Mouse (Mus musculus): ENCODE measurements at regions not wholly inside any gene's neighbourhood (a gene's known extent, or its start where the extent isn't known, plus 50 kb on each side); places are given as distances from the start of the nearest gene placed in this dataset.

DNA sequence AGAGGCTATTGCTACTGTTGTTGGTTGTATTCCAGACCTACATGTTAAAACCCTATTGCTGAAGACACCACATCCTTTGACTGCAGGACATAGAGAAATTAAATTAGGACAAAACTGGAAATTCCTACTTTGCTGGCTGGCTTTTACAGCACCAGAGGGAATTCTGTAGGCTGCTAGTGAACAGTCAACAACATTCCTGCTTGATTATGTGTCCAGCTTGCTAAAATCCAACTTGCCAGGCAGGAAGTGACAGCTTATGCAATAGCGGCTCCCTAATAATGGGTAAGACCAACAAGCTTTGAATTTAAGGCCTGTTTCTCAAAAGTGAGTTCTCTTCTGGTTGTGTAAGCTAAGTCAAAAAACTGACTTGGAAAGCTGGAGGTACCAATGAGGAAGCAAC, 437.2 kb upstream of the Klf6 start:
- WGBS = 36% methylated on average over 1 of the region's 1 CpGs
- no peaks in the 10 kb centered on the region for H3K9me3 ChIP-seq (ENCODE audit: control insufficient read depth, low read length)
- no peak overlapping the region for H3K9ac ChIP-seq (ENCODE audit: low read depth, low read length)
- no peak overlapping the region for H3K4me2 ChIP-seq (ENCODE audit: low read depth, low read length)
- no peak for ATAC-seq
- H3K4me1 ChIP-seq (ENCODE audit: control insufficient read depth, insufficient read depth, low read length) = no peaks in the 10 kb centered on the region
- H3K4me3 ChIP-seq (ENCODE audit: low read length) = no peak overlapping the region
- no peak overlapping the region for H3K27ac ChIP-seq (ENCODE audit: low read length)
- H3K36me3 ChIP-seq (ENCODE audit: control insufficient read depth, insufficient read depth, low read length) = no peaks in the 10 kb centered on the region
- no peaks in the 10 kb centered on the region for H3K27me3 ChIP-seq (replicated peaks; ENCODE audit: control insufficient read depth, insufficient read depth, low read length)

DNA sequence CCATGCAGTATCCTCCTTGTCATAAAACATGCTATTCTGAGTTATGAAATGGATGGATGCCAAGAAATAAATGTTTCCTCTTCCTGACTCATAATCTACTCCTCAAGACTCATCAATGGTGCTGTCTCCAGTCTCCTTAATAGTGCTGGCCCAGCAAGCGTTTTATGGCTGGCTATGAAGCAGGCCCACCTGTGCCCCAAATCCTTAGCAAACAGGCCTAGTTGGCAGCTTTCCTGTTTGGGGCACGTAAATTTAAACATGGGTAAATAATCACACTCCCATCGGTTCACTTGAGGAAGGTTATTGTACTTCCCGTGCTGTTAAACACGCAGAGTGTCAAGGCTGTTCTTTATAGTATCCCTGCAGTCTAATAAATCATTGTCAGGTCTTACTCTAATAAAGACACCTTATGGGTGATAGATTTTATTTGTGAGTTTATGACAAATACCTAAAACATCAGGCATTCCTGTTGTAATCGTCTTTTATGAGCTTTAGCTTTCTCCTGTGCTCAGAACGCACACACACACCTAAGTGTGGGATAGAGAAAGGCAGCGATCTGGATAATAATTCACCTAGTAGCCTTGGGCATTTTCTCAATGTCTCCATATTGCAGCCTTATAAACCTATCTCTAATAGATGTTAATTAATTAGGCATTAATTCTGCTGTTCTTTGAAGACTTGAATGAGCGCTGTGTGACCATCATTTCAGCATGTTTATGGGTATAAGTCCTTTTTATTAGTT, 435.6 kb upstream of the Klf6 start:
- Histone ChIP-seq H3K4me1 (ENCODE audit: control insufficient read depth, insufficient read depth, low read length) (no peaks in the 10 kb centered on the region), H3K27me3 (replicated peaks; ENCODE audit: control insufficient read depth, insufficient read depth, low read length) (no peaks in the 10 kb centered on the region), H3K36me3 (ENCODE audit: control insufficient read depth, insufficient read depth, low read length) (no peaks in the 10 kb centered on the region), H3K27ac (ENCODE audit: low read length) (no peak overlapping the region), H3K4me2 (ENCODE audit: low read depth, low read length) (no peak overlapping the region), H3K9me3 (ENCODE audit: control insufficient read depth, low read length) (no peaks in the 10 kb centered on the region), H3K9ac (ENCODE audit: low read depth, low read length) (no peak overlapping the region), H3K4me3 (ENCODE audit: low read length) (no peak overlapping the region)
- 44% methylated on average over 9 of the region's 9 CpGs for WGBS
- ATAC-seq = peak; percentile 81

- ATAC-seq = no peak
- WGBS = 42% methylated on average over 1 of the region's 1 CpGs
- Histone ChIP-seq H3K27me3 (replicated peaks; ENCODE audit: control insufficient read depth, insufficient read depth, low read length) (no peaks in the 10 kb centered on the region), H3K9ac (ENCODE audit: low read depth, low read length) (no peak overlapping the region), H3K4me3 (ENCODE audit: low read length) (no peak overlapping the region), H3K4me1 (ENCODE audit: control insufficient read depth, insufficient read depth, low read length) (no peaks in the 10 kb centered on the region), H3K36me3 (ENCODE audit: control insufficient read depth, insufficient read depth, low read length) (no peaks in the 10 kb centered on the region), H3K4me2 (ENCODE audit: low read depth, low read length) (no peak overlapping the region), H3K9me3 (ENCODE audit: control insufficient read depth, low read length) (no peaks in the 10 kb centered on the region), H3K27ac (ENCODE audit: low read length) (no peak overlapping the region)
These were observed 427.6 kb upstream of the Klf6 start for GRCm38 (mm10) chr13:5433652-5434051.

- no peak overlapping the region for H3K9ac ChIP-seq (ENCODE audit: low read depth, low read length)
- no peaks in the 10 kb centered on the region for H3K4me1 ChIP-seq (ENCODE audit: control insufficient read depth, insufficient read depth, low read length)
These were observed 426.2 kb upstream of the Klf6 start for GRCm38 (mm10) chr13:5435131-5435530.

DNA sequence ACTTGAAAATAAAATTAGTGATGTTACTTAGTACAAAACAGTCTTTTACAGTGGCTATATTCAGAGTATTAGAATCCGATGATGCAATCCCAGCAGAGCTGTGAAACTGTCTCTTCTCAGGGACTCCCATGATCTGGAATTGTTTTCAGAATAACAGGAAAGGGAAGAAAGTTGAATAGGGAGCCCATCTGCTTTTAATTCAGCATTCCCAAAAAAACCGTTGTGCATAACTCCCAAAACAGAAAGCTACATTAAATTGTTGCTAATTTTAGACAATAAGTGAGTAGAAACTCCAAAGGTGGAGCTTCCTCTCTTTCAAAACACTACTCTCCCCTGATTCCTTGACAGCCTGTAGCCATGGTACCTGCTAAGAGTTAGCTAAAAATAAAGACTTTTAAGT, 425.1 kb upstream of the Klf6 start:
- no peaks in the 10 kb centered on the region for H3K36me3 ChIP-seq (ENCODE audit: control insufficient read depth, insufficient read depth, low read length)
- no peaks in the 10 kb centered on the region for H3K4me1 ChIP-seq (ENCODE audit: control insufficient read depth, insufficient read depth, low read length)
- H3K9ac ChIP-seq (ENCODE audit: low read depth, low read length) = no peak overlapping the region
- ATAC-seq = no peak
- H3K4me2 ChIP-seq (ENCODE audit: low read depth, low read length) = no peak overlapping the region
- H3K27me3 ChIP-seq (replicated peaks; ENCODE audit: control insufficient read depth, insufficient read depth, low read length) = no peaks in the 10 kb centered on the region
- H3K27ac ChIP-seq (ENCODE audit: low read length) = no peak overlapping the region
- H3K9me3 ChIP-seq (ENCODE audit: control insufficient read depth, low read length) = no peaks in the 10 kb centered on the region
- H3K4me3 ChIP-seq (ENCODE audit: low read length) = no peak overlapping the region
- 82% methylated on average over 2 of the region's 2 CpGs for WGBS

More at GRCm38 (mm10) chr13:5435131-5435530, 426.2 kb upstream of the Klf6 start:
- H3K4me3 ChIP-seq (ENCODE audit: low read length) = no peak overlapping the region
- no peak overlapping the region for H3K27ac ChIP-seq (ENCODE audit: low read length)
- no peak overlapping the region for H3K4me2 ChIP-seq (ENCODE audit: low read depth, low read length)
- no peaks in the 10 kb centered on the region for H3K9me3 ChIP-seq (ENCODE audit: control insufficient read depth, low read length)
- no peaks in the 10 kb centered on the region for H3K27me3 ChIP-seq (replicated peaks; ENCODE audit: control insufficient read depth, insufficient read depth, low read length)
- no peaks in the 10 kb centered on the region for H3K36me3 ChIP-seq (ENCODE audit: control insufficient read depth, insufficient read depth, low read length)
- no peak for ATAC-seq

- WGBS = 65% methylated on average over 4 of the region's 4 CpGs
- H3K4me3 ChIP-seq (ENCODE audit: low read length) = no peak overlapping the region
- no peak for ATAC-seq
- H3K4me1 ChIP-seq (ENCODE audit: control insufficient read depth, insufficient read depth, low read length) = no peaks in the 10 kb centered on the region
- no peaks in the 10 kb centered on the region for H3K36me3 ChIP-seq (ENCODE audit: control insufficient read depth, insufficient read depth, low read length)
- no peaks in the 10 kb centered on the region for H3K9me3 ChIP-seq (ENCODE audit: control insufficient read depth, low read length)
- no peak overlapping the region for H3K27ac ChIP-seq (ENCODE audit: low read length)
- no peak overlapping the region for H3K9ac ChIP-seq (ENCODE audit: low read depth, low read length)
- no peak overlapping the region for H3K4me2 ChIP-seq (ENCODE audit: low read depth, low read length)
- H3K27me3 ChIP-seq (replicated peaks; ENCODE audit: control insufficient read depth, insufficient read depth, low read length) = no peaks in the 10 kb centered on the region
These were observed 420.8 kb upstream of the Klf6 start for GRCm38 (mm10) chr13:5440454-5440853.

GRCm38 (mm10) chr13:5444759-5445478, 416.4 kb upstream of the Klf6 start:
- Histone ChIP-seq H3K36me3 (ENCODE audit: control insufficient read depth, insufficient read depth, low read length) (no peaks in the 10 kb centered on the region), H3K27me3 (replicated peaks; ENCODE audit: control insufficient read depth, insufficient read depth, low read length) (no peaks in the 10 kb centered on the region), H3K4me1 (ENCODE audit: control insufficient read depth, insufficient read depth, low read length) (no peaks in the 10 kb centered on the region), H3K27ac (ENCODE audit: low read length) (no peak overlapping the region), H3K9ac (ENCODE audit: low read depth, low read length) (no peak overlapping the region), H3K4me2 (ENCODE audit: low read depth, low read length) (no peak overlapping the region), H3K4me3 (ENCODE audit: low read length) (no peak overlapping the region), H3K9me3 (ENCODE audit: control insufficient read depth, low read length) (no peaks in the 10 kb centered on the region)
- ATAC-seq = no peak
- WGBS = 87% methylated on average over 5 of the region's 5 CpGs

GRCm38 (mm10) chr13:5448601-5449000, 412.7 kb upstream of the Klf6 start:
- Histone ChIP-seq H3K9me3 (ENCODE audit: control insufficient read depth, low read length) (no peaks in the 10 kb centered on the region), H3K27ac (ENCODE audit: low read length) (no peak overlapping the region), H3K4me3 (ENCODE audit: low read length) (no peak overlapping the region), H3K4me1 (ENCODE audit: control insufficient read depth, insufficient read depth, low read length) (no peaks in the 10 kb centered on the region), H3K4me2 (ENCODE audit: low read depth, low read length) (no peak overlapping the region), H3K27me3 (replicated peaks; ENCODE audit: control insufficient read depth, insufficient read depth, low read length) (no peaks in the 10 kb centered on the region), H3K9ac (ENCODE audit: low read depth, low read length) (no peak overlapping the region), H3K36me3 (ENCODE audit: control insufficient read depth, insufficient read depth, low read length) (no peaks in the 10 kb centered on the region)
- 81% methylated on average over 1 of the region's 1 CpGs for WGBS
- no peak for ATAC-seq

- ATAC-seq = no peak
- H3K36me3 ChIP-seq (ENCODE audit: control insufficient read depth, insufficient read depth, low read length) = no peaks in the 10 kb centered on the region
- H3K4me1 ChIP-seq (ENCODE audit: control insufficient read depth, insufficient read depth, low read length) = no peaks in the 10 kb centered on the region
- no peaks in the 10 kb centered on the region for H3K9me3 ChIP-seq (ENCODE audit: control insufficient read depth, low read length)
- no peak overlapping the region for H3K27ac ChIP-seq (ENCODE audit: low read length)
- H3K4me3 ChIP-seq (ENCODE audit: low read length) = no peak overlapping the region
- 81% methylated on average over 2 of the region's 2 CpGs for WGBS
- H3K4me2 ChIP-seq (ENCODE audit: low read depth, low read length) = no peak overlapping the region
- H3K27me3 ChIP-seq (replicated peaks; ENCODE audit: control insufficient read depth, insufficient read depth, low read length) = no peaks in the 10 kb centered on the region
- no peak overlapping the region for H3K9ac ChIP-seq (ENCODE audit: low read depth, low read length)
These were observed 380.5 kb upstream of the Klf6 start for GRCm38 (mm10) chr13:5480779-5481178.
